Mouse (Mus musculus) kidney, adult 2 months (tissue): Measurements from ENCODE around the gene Il4ra. TPM values are rescaled to one million over a fixed set of nuclear protein-coding genes. Genes with fewer than 3 reads are reported as not detected.

Experiments used
- DNase-seq: peaks from one replicate; pipeline ENCODE4 v3.0.0; 2021
- H3K27ac ChIP-seq: fragments of 200-500 bp; 2 replicates; pipeline ENCODE4 v1.5.1; 2012; ENCODE audit warnings: low read depth, low read length, control low read depth, inconsistent platforms; ENCODE audit not compliant: insufficient read depth
- H3K27me3 ChIP-seq: fragments of 200-500 bp; replicated peaks from 2 replicates; pipeline ENCODE4 v1.6.1; 2012; ENCODE audit warnings: mild to moderate bottlenecking, moderate library complexity, low read length, inconsistent platforms; ENCODE audit not compliant: control insufficient read depth, insufficient read depth
- H3K36me3 ChIP-seq: fragments of 200-500 bp; 2 replicates; pipeline ENCODE4 v1.6.1; 2012; ENCODE audit warnings: mild to moderate bottlenecking, moderate library complexity, low read length, inconsistent platforms; ENCODE audit not compliant: control insufficient read depth, insufficient read depth
- H3K4me1 ChIP-seq: fragments of 200-500 bp; 2 replicates; pipeline ENCODE4 v1.6.1; 2011; ENCODE audit warnings: low read length; ENCODE audit not compliant: control insufficient read depth, insufficient read depth
- H3K4me3 ChIP-seq: fragments of 200-500 bp; 2 replicates; pipeline ENCODE4 v1.5.1; 2011; ENCODE audit warnings: mild to moderate bottlenecking, low read depth, low read length, control low read depth; ENCODE audit not compliant: insufficient read depth
- CTCF ChIP-seq: fragments of 200-500 bp; conservative IDR thresholded peaks from 2 replicates; pipeline ENCODE4 v1.5.1; 2011; ENCODE audit warnings: low read depth, mild to moderate bottlenecking, control low read depth, low read length, moderate library complexity, mixed read lengths; ENCODE audit not compliant: insufficient read depth, insufficient read length
- POLR2A ChIP-seq: fragments of 200-500 bp; IDR thresholded peaks from one replicate; pipeline ENCODE4 v1.6.1; 2011; ENCODE audit warnings: low read depth, low read length, control low read depth
- WGBS: fragments of 180-500 bp; shearing (Covaris S2); methylation state at CpG from one replicate; pipeline ENCODE4 v1.1.7; 2018; 5-methylcytosine and 5-hydroxymethylcytosine counted together
- polyA plus RNA-seq: library from polyadenylated mRNA; depleted of rRNA; stranded (reverse); fragments of >200 nt; gene quantifications from 2 replicates; pipeline ENCODE4 v1.2.3, GENCODE M21; 2012; rRNA removed

Il4ra gene
- polyA plus RNA-seq, 1 experiment: 20.3 TPM

GRCm38 (mm10) chr7:125622741-125623685 is 71.1 kb downstream of the Il4ra start:
- no peak overlapping the region for H3K27ac ChIP-seq
- no peak for DNase-seq
- 62% methylated on average over 7 of the region's 7 CpGs for WGBS

DNA sequence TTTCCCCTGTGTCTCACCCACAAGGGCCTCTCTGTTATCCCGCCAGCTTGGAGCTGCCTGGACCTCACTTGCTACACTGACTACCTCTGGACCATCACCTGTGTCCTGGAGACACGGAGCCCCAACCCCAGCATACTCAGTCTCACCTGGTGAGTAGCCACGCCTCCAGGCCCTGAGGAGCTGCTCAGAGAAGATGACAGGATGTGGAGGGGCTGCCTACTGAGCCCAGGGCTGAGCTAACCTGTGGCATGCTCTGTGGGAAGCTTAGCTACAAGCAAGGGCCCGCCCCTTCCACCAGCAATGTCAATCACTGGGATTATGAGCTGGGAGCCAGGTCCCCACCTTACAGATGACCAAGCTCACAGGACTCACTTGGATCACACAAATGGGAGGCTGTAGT is 73.3 kb downstream of the Il4ra start:
- no peak for TF ChIP-seq CTCF
- TF ChIP-seq POLR2A: no peak
- Histone ChIP-seq H3K4me1 (no peaks in the 10 kb centered on the region), H3K27me3 (no peaks in the 10 kb centered on the region), H3K4me3 (no peak overlapping the region), H3K27ac (no peak overlapping the region), H3K36me3 (no peaks in the 10 kb centered on the region)
- 82% methylated on average over 4 of the region's 4 CpGs for WGBS
- no peak for DNase-seq

More at GRCm38 (mm10) chr7:125622741-125623685, 71.1 kb downstream of the Il4ra start:
- no peak overlapping the region for H3K4me3 ChIP-seq
- no peaks in the 10 kb centered on the region for H3K36me3 ChIP-seq
- H3K4me1 ChIP-seq: no peaks in the 10 kb centered on the region
- no peaks in the 10 kb centered on the region for H3K27me3 ChIP-seq
- TF ChIP-seq POLR2A (no peak), CTCF (no peak)

GRCm38 (mm10) chr7:125625829-125626228 is 73.9 kb downstream of the Il4ra start:
- H3K4me3 ChIP-seq: no peak overlapping the region
- H3K27me3 ChIP-seq: no peaks in the 10 kb centered on the region
- 26% methylated on average over 7 of the region's 7 CpGs for WGBS
- DNase-seq: no peak
- TF ChIP-seq POLR2A (no peak), CTCF (no peak)
- no peak overlapping the region for H3K27ac ChIP-seq
- no peaks in the 10 kb centered on the region for H3K36me3 ChIP-seq
- no peaks in the 10 kb centered on the region for H3K4me1 ChIP-seq

Other genes with a start within 250 kb of the Il4ra start
- 3.2 and 3.3 TPM in 2 replicates for gene Kdm8, start 107.4 kb upstream of the Il4ra start, polyA plus RNA-seq
- gene Nsmce1, start 60.5 kb upstream of the Il4ra start, polyA plus RNA-seq: 38.4 and 46.0 TPM in 2 replicates
- gene Il21r, start 51.3 kb downstream of the Il4ra start, polyA plus RNA-seq: 1.4 and 6.4 TPM in 2 replicates
- gene Gtf3c1, start 155.7 kb downstream of the Il4ra start, polyA plus RNA-seq: 47.9 and 60.5 TPM in 2 replicates
- gene D430042O09Rik, start 155.8 kb downstream of the Il4ra start, polyA plus RNA-seq: 15.1 and 16.6 TPM in 2 replicates